Mouse (Mus musculus) frontal cortex, adult 2 months (tissue): ENCODE measurements around the gene Iqca. TPM values are rescaled to one million over a fixed set of nuclear protein-coding genes. Genes with fewer than 3 reads are reported as not detected.

Experiments
- DNase-seq, 2 experiments: peaks; one replicate each; pipeline ENCODE4 v3.0.0; 2022; ENCODE audit warnings: low spot score in 1 of 2; ENCODE audit errors: extremely low spot score in 1 of 2
- polyA plus RNA-seq: library from polyadenylated mRNA; depleted of rRNA; stranded (reverse); fragments of >200 nt; gene quantifications from 2 replicates; pipeline ENCODE4 v1.2.3, GENCODE M21; 2012; rRNA removed

The Iqca gene
- polyA plus RNA-seq, 1 experiment, result 0.56 TPM

GRCm38 (mm10) chr1:89992256-89992655 is 160.9 kb downstream of the Iqca start:
- DNase-seq, result no peak

Other genes with a start within 250 kb of the Iqca start
- 0.06 TPM in 1 of 2 replicates, not detected in the other for gene Gbx2, start 222.2 kb downstream of the Iqca start, polyA plus RNA-seq
- gene Asb18, start 138.7 kb downstream of the Iqca start, polyA plus RNA-seq, result 0.99 and 1.0 TPM in 2 replicates
- gene Ackr3, start 50.6 kb upstream of the Iqca start, polyA plus RNA-seq, result 18.6 and 20.4 TPM in 2 replicates